Mouse (Mus musculus): ENCODE measurements around the gene Poc1a.

DNA sequence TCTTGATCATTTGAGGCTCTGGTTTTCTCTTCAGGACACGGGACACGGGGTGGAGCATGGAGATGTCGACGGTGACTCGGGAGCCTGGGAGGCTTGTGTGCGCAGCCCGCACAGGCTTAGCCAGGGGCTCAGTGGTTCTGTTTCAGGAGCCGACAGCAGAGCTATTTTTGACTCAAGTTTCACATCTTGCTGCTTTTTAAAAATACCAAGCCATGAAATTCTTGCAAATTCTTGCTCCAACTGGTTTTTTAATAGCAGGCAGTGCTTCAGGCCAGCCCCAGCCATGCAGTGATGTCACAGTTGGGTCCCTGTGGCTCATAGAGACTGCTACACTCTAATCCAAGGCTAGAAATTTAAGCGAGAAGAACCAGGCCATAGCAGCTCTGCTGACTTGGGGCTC is 56.8 kb downstream of the Poc1a start:
- TF ChIP-seq POLR2AphosphoS2 (IDR thresholded peaks at IDR 0.05; ENCODE audit: insufficient read length, low read depth) (no peak), MAX (IDR thresholded peaks at IDR 0.05; ENCODE audit: low read depth) (no peak), POLR2A (IDR thresholded peaks at IDR 0.05; ENCODE audit: insufficient read length, low read depth) (no peak), TCF12 (IDR thresholded peaks at IDR 0.05; ENCODE audit: insufficient read depth, poor library complexity, severe bottlenecking) (no peak), E2F4 (IDR thresholded peaks at IDR 0.05; ENCODE audit: insufficient read depth) (no peak), CEBPB (IDR thresholded peaks at IDR 0.05; ENCODE audit: insufficient read depth, poor library complexity, severe bottlenecking) (no peak)

Data from myocyte (in vitro differentiated cells).